12 mouse cellular contexts compared by ENCODE assay signal in genomic region chr3:60498646-60499045, GRCm38 (mm10). TPM values are rescaled to one million over a fixed set of nuclear protein-coding genes. Genes with fewer than 3 reads are reported as not detected.
DNase-seq lines count a peak whose midpoint lies in the region; ATAC-seq and TF ChIP-seq lines count a peak whose summit lies in the region.
"Had no signal": no experiment of that assay in that cellular context is flagged by ENCODE, and none has a peak within 500 bp of the region (broad histone marks: within the 10 kb centered on the region; RNA-seq: fewer than 3 reads in every experiment).

No protein-coding gene starts in this region.

- H3K36me3 ChIP-seq in erythroblast, embryonic 14.5 days (ENCODE audit: control insufficient read depth), result no peaks in the 10 kb centered on the region; the same call in 1 of the 2 replicates
- H3K36me3 ChIP-seq in kidney, embryonic 15.5 days, result no peaks in the 10 kb centered on the region
- H3K36me3 ChIP-seq in G1E (replicated peaks), result peaks cover 29% of the 10 kb centered on the region
- H3K36me3 ChIP-seq in liver, embryonic 15.5 days (replicated peaks), result no peaks in the 10 kb centered on the region
- H3K36me3 ChIP-seq in neural tube, embryonic 15.5 days, result no peaks in the 10 kb centered on the region
- H3K36me3 ChIP-seq: limb, embryonic 10.5 days; neural tube, embryonic 12.5 days had no signal

- no peak for DNase-seq in kidney, postnatal 36 days
- no peak for DNase-seq in G1E (ENCODE audit: low spot score)

- H3K4me2 ChIP-seq in kidney, embryonic 15.5 days, result no peak overlapping the region
- H3K4me2 ChIP-seq in liver, embryonic 15.5 days, result peak overlapping the region; percentile 86
- no peak overlapping the region for H3K4me2 ChIP-seq in neural tube, embryonic 15.5 days
- H3K4me2 ChIP-seq: hindbrain, embryonic 14.5 days; midbrain, embryonic 11.5 days had no signal

- peak overlapping the region; percentile 96; the same call in 1 of the 2 replicates for H3K27ac ChIP-seq in kidney, embryonic 15.5 days
- H3K27ac ChIP-seq in liver, embryonic 15.5 days (replicated peaks), result peak overlapping the region; percentile 97
- H3K27ac ChIP-seq in neural tube, embryonic 15.5 days (replicated peaks), result no peak overlapping the region
- H3K27ac ChIP-seq: hindbrain, embryonic 14.5 days; limb, embryonic 10.5 days; neural tube, embryonic 12.5 days had no signal

- TF ChIP-seq CTCF in G1E (IDR thresholded peaks at IDR 0.05; ENCODE audit: low read depth, low read length), result no peak

- 81% methylated on average over 3 of the region's 3 CpGs for WGBS in kidney, embryonic 15.5 days
- WGBS in liver, embryonic 15.5 days (ENCODE audit: insufficient replicate concordance), result 31% methylated on average over 3 of the region's 3 CpGs
- 76% methylated on average over 3 of the region's 3 CpGs for WGBS in neural tube, embryonic 15.5 days

- no peak overlapping the region for H3K9ac ChIP-seq in kidney, embryonic 15.5 days
- peak overlapping the region; percentile 100; the same call in 1 of the 2 replicates for H3K9ac ChIP-seq in liver, embryonic 15.5 days
- no peak overlapping the region for H3K9ac ChIP-seq in neural tube, embryonic 15.5 days (replicated peaks)
- H3K9ac ChIP-seq: hindbrain, embryonic 14.5 days; neural tube, embryonic 12.5 days had no signal

- ATAC-seq in erythroblast, adult 5-6 weeks (replicated peaks; ENCODE audit: low FRiP score, poor library complexity, severe bottlenecking), result no peak
- ATAC-seq in kidney, embryonic 15.5 days (replicated peaks; ENCODE audit: low FRiP score), result no peak
- no peak for ATAC-seq in G1E (ENCODE audit: extremely low read depth, insufficient number of reproducible peaks, low FRiP score, poor library complexity, severe bottlenecking)
- ATAC-seq in liver, embryonic 15.5 days (ENCODE audit: insufficient read depth), result no peak
- no peak for ATAC-seq in inflammation-experienced regulatory T-cells, adult 6 months
- no peak for ATAC-seq in neural tube, embryonic 15.5 days (ENCODE audit: low FRiP score)

- peak overlapping the region; percentile 97 for H3K4me3 ChIP-seq in erythroblast, embryonic 14.5 days (replicated peaks)
- H3K4me3 ChIP-seq in kidney, embryonic 15.5 days (replicated peaks), result no peak overlapping the region
- H3K4me3 ChIP-seq in G1E (ENCODE audit: low read depth, low read length), result peak overlapping the region; percentile 94; the same call in 1 of the 2 replicates
- no peak overlapping the region for H3K4me3 ChIP-seq in liver, embryonic 15.5 days (replicated peaks)
- H3K4me3 ChIP-seq in neural tube, embryonic 15.5 days (replicated peaks), result no peak overlapping the region
- H3K4me3 ChIP-seq: limb, embryonic 10.5 days; neural tube, embryonic 12.5 days had no signal

- H3K27me3 ChIP-seq in erythroblast, embryonic 14.5 days (ENCODE audit: control insufficient read depth), result no peaks in the 10 kb centered on the region
- H3K27me3 ChIP-seq in kidney, embryonic 15.5 days, result no peaks in the 10 kb centered on the region
- H3K27me3 ChIP-seq in G1E (ENCODE audit: insufficient read depth, low read length), result no peaks in the 10 kb centered on the region
- H3K27me3 ChIP-seq in liver, embryonic 15.5 days, result no peaks in the 10 kb centered on the region
- H3K27me3 ChIP-seq in neural tube, embryonic 15.5 days (replicated peaks), result no peaks in the 10 kb centered on the region
- H3K27me3 ChIP-seq: neural tube, embryonic 12.5 days had no signal

- H3K9me3 ChIP-seq in erythroblast, embryonic 14.5 days (ENCODE audit: control insufficient read depth, low read length), result no peaks in the 10 kb centered on the region
- no peaks in the 10 kb centered on the region for H3K9me3 ChIP-seq in kidney, embryonic 15.5 days (replicated peaks)
- H3K9me3 ChIP-seq in G1E (replicated peaks), result no peaks in the 10 kb centered on the region
- no peaks in the 10 kb centered on the region for H3K9me3 ChIP-seq in liver, embryonic 15.5 days (replicated peaks)
- H3K9me3 ChIP-seq in neural tube, embryonic 15.5 days (replicated peaks), result no peaks in the 10 kb centered on the region
- H3K9me3 ChIP-seq: limb, embryonic 10.5 days; neural tube, embryonic 12.5 days had no signal

- H3K4me1 ChIP-seq in erythroblast, embryonic 14.5 days (ENCODE audit: control insufficient read depth), result peaks cover 61% of the 10 kb centered on the region
- peaks cover 33% of the 10 kb centered on the region for H3K4me1 ChIP-seq in kidney, embryonic 15.5 days
- H3K4me1 ChIP-seq in G1E (ENCODE audit: insufficient read depth, low read depth, low read length), result peaks cover 47% of the 10 kb centered on the region
- H3K4me1 ChIP-seq in liver, embryonic 15.5 days (replicated peaks), result peaks cover 52% of the 10 kb centered on the region
- H3K4me1 ChIP-seq in neural tube, embryonic 15.5 days, result peaks cover 29% of the 10 kb centered on the region

RNA-seq across cellular contexts. Expression of gene Mbnl1, which starts 26.0 kb away (rescaled TPM):
- 1.3 and 1.6 TPM in 2 replicates for polyA plus RNA-seq in erythroblast, embryonic 14.5 days (2012)
- total RNA-seq in erythroblast, adult 5-6 weeks (2015; ENCODE audit: low replicate concordance), result 251 and 271 TPM in 2 replicates
- total RNA-seq in erythroblast, adult 5-6 weeks (2017; ENCODE audit: low replicate concordance), result 225 and 231 TPM in 2 replicates
- 78.8 and 89.4 TPM in 2 replicates for polyA plus RNA-seq in kidney, embryonic 15.5 days (2015; fragmentation: Nextera tagmentation; extraction: Ambion mirVana)
- total RNA-seq in G1E (2014; fragmentation: Nextera tagmentation) (879 and 928 TPM in 2 replicates), G1E (2017) (680 and 689 TPM in 2 replicates)
- polyA plus RNA-seq in G1E (2012), result 115 and 131 TPM in 2 replicates
- polyA plus RNA-seq in liver, embryonic 15.5 days (2015; fragmentation: Nextera tagmentation; extraction: Ambion mirVana), result 88.5 and 93.9 TPM in 2 replicates
- 100 to 1,000 TPM; 763 to 996 (median 829) TPM for polyA plus RNA-seq in inflammation-experienced regulatory T-cells, adult 6 months (2017; shearing (Covaris generic))
- polyA plus RNA-seq in neural tube, embryonic 15.5 days (2015; fragmentation: Nextera tagmentation; extraction: Ambion mirVana), result 48.7 and 79.3 TPM in 2 replicates

Comparison
In these comparisons a context has a peak if more than half of its experiments do, and no peak if none do; other contexts are left out.
1. H3K4me3 ChIP-seq: peak in erythroblast, embryonic 14.5 days (single experiment) and G1E (single experiment); none in kidney, embryonic 15.5 days (single experiment), liver, embryonic 15.5 days (single experiment) and neural tube, embryonic 15.5 days (single experiment).
2. RNA of gene Mbnl1, which starts 26.0 kb away (polyA plus RNA-seq): 763 to 996 TPM in inflammation-experienced regulatory T-cells, adult 6 months, 115 to 131 TPM in G1E, 78.8 to 89.4 TPM in kidney, embryonic 15.5 days, 88.5 to 93.9 TPM in liver, embryonic 15.5 days and 48.7 to 79.3 TPM in neural tube, embryonic 15.5 days; 1.3 to 1.6 TPM in erythroblast, embryonic 14.5 days; every median in the first group is over 10 times any median in the second.